Mouse (Mus musculus): ENCODE data around the gene Sart3.

Sart3 gene

DNA sequence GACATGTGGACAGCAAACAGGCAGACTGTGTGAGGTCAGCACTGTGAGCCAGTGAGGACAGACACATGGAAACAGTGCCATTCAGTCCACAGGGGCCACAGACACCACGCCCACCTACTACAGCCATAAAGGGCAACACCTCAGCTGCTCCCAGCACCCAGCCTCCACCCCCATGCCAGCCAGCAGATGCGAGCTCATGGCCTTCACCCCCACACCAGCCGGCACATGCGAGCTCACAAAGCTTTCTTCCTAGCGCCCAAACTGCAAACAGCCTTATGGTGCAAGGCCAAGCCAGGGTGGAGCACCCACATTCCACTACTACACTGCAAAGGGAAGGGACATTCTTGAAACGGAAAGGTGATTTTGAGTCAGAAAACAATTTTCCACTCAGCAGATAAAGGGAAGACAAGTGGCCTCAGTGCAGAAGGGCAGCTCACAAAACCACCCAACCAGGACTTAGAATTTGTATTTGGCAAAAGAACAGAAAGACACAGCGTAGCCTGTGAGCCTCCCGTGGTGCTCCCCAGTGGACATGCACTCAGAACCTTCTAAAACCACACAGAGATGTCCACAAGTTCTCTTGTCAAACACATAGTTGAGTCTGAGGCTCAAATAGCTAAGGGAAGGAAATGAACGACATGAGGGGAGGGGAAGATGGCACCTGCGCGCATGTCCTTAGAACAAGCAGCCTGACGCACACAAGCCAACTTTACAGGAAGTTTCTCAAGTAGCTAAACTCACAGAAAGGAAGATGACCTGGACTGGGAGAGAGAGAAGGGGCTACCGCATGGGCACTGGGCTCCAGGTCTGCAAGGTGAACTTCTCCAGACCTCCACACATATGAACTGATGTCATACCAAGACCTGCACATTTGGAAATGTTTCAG is 6.4 kb downstream of the Sart3 start:
- DNase-seq: no peak

DNA sequence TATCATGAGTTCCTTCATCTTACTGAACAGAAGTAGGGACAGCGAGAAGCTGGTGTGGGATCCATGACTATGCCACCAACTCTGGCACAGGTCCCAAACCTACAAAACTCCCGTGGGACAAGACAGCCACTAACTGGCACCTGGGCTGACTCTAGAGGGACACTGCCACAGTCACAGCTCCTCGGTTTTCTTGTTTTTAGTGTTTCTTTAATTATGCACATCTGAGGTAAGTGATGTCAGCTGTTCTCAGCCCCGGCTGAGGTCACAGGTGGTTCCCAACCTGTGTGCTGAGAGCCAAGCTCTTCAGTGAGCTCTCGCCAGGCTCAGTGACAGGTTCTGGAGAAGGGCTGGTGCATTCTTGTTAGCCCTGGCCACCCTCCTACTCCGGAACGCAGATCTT is 7.9 kb downstream of the Sart3 start:
- DNase-seq: no peak

DNA sequence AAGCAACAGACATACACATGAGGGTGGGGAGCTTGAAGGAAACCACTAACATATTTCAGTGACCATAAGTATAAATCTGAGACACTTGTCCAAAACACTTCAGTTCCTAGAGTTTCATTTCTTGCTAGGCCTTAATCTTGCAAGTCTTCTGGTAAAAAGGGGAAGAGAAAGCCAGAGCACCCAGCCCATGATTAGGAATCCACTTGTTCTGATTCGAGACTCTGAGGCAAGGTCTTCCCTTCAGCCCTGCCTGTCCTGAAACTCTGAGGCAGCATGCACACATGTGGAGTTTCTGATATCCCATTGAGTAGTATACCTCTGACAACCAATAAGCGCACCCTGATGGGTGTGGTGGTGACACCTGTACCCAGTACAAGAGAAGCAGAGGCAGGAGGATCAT is 10.7 kb downstream of the Sart3 start:
- DNase-seq: no peak

DNA sequence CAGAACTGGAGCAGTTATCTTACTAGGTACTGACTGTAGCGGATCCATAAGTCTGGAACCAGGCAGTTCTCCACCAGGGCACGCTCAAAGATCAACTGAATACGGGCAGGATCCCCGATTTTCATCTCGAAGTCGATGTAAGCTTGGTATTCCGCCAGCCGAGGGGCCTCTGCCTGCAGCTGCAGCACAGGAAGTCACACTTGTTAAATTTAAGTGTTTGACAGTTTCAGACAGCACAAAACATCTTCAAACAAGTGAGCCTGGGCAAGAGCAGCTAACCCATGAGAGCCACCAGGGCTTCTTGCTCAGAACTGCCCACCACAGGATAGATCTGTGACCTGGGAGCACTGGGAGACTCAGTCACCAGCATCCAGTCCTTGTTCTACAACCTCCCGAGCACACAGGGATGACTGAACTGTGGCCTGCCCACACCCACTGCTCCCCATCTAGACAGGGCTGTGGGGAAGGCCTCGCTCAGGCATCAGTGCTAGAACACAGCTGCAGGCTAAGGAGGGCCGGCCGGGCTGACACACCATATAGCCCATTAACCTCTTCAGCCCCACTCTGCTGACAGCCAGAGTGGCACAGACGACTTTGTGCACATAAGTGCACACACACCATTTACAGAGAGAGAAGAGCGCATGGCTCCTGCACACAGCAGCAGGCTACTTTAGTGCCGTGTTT is 16.8 kb downstream of the Sart3 start:
- no peak for DNase-seq

DNA sequence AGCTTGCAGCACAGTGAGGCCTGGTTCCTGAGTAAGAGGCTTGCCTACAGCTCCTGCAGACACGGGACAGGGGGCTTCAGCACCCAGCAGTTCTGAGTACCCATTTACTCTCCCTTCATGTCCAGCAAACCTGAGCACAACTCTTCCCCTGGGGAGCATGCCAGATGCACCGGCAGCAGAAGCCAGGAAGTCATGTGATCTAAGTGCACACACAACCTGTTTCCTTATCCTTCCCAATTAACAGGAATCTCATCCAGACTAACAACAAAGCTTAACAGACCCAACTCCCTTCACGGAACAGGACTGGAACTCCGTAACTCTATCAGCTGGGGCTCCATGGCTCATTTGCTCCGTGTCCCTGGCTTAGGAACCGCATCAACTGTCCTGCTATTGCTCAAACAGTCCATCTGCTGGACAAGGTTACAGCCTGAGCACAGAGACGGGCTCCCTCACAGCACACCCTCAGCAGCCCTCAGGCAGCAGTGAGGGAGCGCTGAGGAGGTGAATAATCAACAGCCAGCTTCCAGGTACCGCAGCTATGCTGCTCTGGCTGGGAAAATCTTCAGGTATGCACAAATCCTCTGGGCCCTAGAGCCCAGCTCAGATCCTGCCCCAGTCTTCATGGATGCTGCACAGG is 20.7 kb downstream of the Sart3 start:
- DNase-seq: no peak

DNA sequence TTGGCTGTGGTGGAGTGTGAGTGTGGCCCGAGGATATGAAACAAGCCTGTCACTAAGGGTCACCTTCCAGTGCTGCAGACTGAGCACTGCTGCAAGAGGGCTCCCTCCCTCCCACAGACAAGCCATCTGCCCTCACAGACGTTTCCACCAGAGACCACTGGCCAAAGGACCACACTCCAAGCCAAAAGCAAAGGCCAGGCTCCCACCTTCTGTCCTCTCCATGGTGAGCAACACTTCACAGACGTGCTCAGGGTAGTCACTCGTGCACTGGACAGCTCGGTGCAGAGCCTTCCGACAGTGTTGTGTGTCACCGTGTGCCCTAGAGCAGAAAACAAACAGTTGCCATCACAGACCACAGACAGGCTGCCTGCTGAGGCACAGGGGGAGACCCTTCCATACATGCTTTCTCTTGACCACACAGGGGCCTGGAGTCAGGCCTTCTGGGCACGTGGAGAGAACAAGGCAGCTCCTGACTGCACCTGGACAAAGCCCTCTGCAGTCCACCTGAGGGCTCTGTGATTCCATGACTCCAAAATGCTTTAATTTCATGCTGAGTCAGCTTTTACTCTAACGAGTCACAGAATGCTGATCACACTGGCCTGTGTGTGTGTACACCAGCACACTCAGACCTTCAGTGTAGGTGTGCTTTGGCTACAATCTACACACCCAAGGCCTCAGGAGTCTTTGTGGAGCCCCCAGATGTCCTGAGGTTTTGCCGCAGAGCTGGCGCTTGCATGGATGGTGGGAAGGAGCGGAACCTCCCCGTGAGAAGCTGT is 23.6 kb downstream of the Sart3 start:
- no peak for DNase-seq

DNA sequence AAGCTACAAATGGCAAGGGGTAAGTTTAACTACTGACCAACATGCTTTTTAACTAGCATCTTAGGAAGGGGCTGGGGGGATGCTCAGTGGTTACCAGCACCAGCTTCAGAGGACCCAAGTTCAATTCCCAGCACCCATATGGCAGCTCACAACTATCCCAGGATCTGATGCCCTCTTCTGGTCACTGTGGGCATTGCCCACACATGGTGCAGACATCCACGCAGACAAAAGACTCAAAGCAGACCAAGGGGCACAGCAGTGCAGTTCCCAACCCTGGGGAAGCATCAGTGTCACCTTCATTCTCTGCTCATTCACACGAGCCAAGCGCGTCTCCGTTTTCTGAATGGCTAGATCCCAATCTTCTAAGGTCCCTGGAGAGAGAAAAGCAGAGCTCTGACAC is 24.7 kb downstream of the Sart3 start:
- no peak for DNase-seq

DNA sequence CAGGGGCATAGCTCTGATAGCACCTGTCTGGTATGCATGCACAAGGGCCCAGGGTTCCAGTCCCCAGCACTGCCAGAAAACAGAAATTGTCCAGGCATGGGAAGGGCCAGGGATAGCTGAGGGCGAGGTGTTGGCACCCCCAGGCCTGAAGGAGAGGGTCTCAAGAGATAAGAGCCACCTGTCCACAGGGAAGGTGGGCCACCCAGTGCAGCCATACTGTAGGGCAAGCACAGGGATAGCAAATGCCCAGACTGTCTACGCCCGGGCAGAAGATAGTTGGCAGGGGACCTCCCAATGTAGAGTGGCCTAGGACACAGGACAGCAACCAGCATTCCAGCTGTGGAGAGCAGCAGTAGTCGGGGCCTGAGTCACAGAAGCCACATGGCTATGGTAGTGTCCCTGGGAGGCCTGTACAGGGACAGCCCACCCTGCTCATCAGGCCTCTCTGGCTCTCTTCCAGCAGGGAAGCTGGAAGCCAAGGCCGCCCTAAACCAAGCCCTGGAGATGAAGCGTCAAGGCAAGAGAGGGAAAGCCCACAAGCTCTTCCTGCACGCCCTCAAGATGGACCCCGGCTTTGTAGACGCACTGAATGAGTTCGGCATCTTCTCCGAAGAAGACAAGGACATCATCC is 34.6 kb downstream of the Sart3 start:
- no peak for DNase-seq

DNA sequence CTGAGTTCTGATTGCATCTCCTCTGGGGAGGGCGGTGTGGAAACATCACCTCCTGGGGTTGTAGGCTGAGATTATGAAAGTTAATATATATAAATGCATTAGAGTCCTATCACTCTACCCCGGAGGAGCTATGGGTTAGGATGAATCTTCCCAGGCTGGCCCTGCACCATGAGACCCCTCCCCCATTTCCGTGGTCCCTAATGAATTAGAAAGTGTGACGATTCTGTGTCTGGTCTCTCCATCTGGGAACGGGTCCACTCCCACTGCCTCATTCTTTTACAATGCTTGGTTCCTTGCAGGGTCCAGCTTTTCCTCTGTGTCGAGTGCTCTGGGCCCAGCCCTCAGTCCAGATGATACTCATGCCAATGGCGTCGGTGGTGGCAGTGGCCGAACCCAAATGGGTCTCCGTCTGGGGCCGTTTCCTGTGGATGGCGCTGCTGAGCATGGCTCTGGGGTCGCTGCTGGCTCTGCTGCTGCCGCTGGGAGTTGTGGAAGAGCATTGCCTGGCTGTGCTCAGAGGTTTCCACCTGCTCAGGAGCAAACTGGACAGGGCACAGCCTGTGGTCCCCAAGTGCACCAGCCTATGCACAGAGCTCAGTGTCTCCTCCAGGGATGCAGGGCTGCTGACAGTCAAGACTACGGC is 35.7 kb downstream of the Sart3 start:
- DNase-seq: no peak

DNA sequence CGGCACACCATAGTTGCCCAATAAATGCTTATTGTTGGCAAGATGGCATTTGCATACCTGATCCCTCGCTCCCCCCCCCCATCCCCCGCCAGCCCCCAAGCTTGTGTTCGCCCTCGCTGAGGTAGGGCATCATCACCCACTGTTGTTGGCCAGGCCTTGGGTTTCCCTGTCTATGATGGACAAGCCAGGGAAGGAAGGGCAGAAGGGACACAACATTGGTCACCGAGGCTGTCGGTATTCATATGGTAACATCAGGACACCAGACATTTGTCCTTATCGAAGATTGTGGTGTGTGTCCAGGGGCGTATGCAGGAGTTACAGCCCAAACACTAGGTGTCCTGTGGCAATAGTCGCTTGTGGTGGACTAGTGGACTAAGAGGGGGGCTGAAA is 36.2 kb downstream of the Sart3 start:
- DNase-seq: peak; percentile 8

DNA sequence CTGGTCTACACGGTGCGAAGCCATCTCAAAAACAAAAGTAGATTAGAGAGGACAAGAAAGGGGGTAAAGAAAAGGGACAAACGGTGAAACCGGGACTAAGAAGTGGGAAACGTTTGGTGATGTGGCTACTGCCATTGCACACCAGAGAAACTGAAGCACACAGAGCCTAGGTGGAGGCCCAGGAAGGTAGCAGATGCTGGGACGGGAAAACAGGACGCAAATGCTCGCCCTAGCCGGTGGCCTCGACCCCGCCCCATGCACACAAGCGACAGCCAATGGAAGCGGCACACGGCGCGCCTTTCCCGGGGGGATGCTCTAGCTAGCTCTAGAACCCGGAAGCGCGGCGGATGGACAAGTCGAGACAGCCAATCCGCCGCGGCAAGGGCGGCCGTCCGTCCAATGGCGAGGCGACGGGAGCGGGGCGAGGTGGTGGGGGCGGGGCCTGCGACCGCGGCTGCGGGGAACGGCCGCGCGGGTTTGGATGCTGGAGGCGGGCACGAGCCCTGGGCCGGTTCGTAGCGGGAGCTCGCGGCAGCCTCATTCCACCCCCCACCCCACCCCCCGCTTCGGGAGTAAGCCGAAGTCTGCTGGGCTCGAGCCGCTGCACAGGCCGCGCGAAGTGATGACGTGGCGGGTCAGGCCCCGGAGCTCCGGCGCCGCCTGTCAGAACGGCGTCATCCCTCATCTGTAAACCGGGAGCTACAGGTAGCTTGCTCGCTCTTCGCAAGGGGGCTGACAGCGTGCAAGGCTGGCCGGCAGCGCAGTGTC is 36.8 kb downstream of the Sart3 start, which contains the start of gene Ficd:
TSS of gene Ficd (plus strand) at position 459 of the 768 bp plus-strand sequence.
- peak; percentile 96 for DNase-seq

DNA sequence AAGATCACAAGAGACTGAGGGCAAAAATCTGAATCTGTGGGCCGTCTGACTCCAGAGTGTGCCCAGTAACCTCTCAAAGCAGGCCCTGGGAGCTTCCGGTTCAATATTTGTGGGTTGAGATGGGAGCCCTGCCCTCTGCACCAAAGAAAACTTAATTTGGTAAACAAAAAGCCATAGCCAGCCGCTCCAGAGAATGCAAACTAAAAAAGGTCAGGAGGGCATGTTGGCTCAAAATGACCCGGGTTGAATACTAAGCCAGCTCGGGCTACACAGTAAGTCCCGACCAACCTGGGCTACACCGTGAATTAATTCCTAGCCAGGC is 37.3 kb downstream of the Sart3 start:
- DNase-seq: no peak

DNA sequence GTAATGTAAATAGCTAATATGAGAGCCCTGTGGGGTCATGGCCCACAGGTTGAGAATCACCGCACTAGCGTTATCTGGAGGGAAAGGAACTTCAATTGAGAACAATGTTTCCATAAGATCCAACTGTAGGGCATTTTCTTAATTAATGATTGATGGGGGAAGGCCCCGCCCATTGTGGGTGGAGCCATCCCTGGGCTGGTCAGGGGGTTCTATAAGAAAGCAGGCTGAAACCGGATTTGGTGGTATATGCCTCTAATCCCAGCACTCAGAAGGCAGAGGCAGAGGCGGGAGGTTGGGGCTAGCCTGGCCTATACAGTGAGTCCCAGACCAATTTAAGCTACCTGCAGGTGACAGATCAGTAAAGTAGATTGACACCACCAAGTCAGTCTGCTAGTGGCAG is 37.9 kb downstream of the Sart3 start:
- DNase-seq: no peak

DNA sequence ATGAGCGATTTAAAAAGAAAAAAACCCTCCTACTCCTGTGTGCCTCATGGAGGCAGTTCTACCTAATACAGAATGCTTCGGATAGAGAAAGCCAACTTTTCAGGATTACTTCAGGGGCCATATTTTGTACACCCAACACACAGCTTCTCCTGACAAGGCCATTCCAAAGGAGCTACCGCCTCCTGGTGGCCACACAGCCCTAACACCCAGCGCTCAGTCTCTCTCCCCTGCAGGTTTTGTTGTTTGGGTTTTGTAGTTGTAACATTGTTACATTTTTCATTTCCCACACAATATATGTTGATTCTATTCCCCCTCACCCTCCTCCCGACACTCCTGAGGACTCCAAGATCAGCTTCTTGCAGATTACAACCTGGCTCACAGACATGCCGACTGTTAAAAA is 40.1 kb downstream of the Sart3 start:
- DNase-seq: peak; percentile 53

DNA sequence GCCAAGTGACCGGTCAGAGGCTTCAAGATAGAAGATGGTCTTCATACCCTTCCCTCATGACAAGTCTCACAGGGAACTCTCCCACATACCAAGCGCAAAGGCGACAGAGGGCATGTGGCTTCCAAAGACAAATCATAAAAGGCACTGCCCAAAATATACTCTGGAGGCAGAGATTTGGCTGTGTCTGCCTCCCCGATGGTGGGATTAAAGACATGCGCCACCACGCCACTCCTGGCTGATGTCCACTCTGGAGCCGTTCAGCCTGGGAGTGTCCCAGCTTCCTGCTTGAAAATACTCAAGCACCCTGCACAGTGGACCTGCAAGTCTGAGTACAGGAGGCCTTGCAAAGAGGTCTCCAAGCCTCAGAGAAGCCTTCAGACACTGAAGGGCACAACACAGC is 41.1 kb downstream of the Sart3 start:
- no peak for DNase-seq

DNA sequence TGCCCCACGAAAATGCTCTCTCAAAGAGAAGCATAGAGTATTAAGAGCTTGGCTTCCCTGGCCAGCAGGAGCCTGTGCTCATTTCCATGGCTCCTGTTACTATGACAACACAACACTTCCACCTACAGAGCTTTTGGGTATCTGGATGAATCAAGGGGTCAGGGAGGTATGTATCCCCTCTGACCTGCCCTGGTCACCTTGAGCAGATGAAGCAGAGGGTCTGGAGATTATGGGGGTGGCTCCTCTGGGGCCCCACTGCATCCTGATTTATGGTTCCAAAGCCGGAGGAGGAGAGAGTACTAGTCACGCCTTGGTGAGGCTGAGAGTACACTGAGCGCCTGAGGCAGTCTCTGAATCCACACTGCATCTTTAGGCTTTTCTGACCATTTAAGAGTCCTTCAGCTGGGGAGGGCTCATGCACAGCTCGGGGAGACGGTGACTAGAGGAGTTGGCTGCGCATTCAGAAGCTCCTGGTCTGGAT is 41.6 kb downstream of the Sart3 start:
- no peak for DNase-seq

DNA sequence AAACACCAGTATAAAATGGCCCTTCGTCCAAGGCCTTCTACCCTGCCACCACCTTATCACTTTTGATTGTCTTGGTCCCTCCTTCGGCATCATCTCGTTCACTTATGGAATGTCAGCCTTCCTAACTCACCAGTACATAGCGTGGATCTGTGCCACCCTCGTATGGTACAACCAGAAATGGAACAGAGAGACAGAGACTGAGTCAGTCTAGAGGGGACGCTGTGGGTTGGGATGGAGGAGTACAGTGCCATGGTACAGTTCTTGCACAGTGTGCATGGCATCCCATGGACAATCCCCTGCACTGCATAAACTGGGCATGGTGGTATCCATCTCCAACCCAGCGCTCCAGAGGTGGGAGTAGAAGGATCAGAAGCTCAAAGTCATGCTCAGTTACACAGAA is 43.6 kb downstream of the Sart3 start:
- no peak for DNase-seq

DNA sequence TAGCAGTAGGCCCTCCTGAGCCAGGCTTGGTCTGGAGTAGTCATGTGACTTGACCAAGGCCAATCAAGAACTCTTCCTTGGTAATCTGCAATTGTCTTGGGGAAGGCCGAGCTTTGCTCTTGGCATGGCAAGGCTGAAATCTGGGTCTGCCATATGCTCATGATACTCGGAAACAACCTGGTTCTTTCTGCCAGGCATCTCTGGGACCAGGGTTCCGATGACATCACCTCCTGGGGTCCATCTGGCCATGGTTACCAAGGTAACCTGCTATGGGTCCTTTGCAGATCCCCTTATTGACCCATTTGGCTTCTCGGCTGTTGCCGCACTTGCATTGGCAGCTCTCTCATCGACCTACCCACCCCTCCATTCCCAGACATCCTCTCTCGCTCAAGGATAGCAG is 44.3 kb downstream of the Sart3 start:
- no peak for DNase-seq

DNA sequence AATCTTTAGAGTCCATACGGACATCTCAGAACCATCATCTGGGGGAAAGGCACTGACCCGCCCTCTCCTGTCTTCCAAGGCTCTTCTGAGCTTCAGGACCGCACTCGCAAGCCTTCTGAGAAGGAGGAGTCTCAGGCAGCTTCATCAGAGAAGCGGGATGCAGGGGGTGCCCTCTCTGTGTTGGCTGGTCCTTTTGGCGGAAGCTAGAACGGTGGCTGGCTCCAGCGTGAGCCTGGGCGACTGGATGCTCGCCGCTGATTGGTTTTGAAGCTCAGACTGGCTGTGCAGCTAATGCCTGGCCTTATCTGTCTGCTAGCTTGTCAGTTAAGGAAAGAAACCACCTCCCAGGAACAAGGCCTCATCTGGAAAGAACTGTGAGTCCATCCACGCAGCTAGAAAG is 45.1 kb downstream of the Sart3 start:
- no peak for DNase-seq

DNA sequence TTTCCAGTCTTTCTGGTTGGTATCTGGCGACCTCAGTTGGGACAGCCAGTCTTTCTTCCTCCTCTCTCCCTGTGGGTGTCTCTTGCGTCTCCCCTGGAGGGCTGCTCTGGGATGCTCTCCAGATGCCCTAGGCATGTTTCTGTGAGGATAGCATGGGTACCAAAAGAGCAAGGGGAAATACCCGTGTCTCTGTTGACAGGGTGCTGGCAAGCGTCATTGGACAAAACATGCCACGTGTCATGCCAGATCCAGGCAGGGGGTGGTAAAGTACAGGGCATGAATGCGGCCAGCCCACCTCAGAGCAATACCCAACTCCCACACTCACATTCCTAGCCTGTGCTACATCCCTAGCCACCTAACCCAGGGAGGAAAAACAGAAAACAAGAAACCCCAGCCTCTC is 45.7 kb downstream of the Sart3 start:
- DNase-seq: no peak

DNA sequence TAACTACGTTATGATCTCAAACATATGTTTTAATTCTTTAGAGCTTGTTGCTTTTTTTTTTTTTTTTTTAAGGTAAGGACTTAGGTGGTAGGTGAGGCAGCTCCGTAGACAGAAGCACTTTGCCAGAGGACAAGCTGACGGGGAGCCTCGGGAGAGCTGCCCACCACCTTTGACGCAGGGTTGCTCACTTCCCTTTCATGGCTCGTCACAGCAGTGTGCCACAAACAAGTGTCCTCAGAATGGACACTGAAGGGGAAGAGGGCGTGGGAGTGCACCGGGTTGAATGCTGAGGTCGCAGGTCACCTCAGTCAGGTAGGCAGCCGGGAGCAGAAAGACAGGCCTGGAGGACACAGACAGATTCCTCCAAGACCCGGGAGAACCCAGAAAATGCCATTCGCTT is 46.9 kb downstream of the Sart3 start:
- DNase-seq: no peak
